Mouse (Mus musculus) myocyte (in vitro differentiated cells): ENCODE results near the gene Fars2.

Experiments used
- CEBPB ChIP-seq: IDR thresholded peaks from 2 replicates; pipeline ENCODE4 v1.6.1; 2011; ENCODE audit warnings: mild to moderate bottlenecking, moderate library complexity; ENCODE audit not compliant: poor library complexity, insufficient read depth, severe bottlenecking
- E2F4 ChIP-seq: IDR thresholded peaks from one replicate; pipeline ENCODE4 v1.6.1; 2011; ENCODE audit warnings: mild to moderate bottlenecking, control low read depth, moderate library complexity; ENCODE audit not compliant: insufficient read depth
- MAX ChIP-seq: IDR thresholded peaks from one replicate; pipeline ENCODE4 v1.6.1; 2011; ENCODE audit warnings: low read depth, mild to moderate bottlenecking, control low read depth
- MYOD1 ChIP-seq, 3 experiments: IDR thresholded peaks; one replicate each; pipeline ENCODE4 v1.6.1; 2011; ENCODE audit warnings: control low read depth in 2 of 3, low read depth in 2 of 3, mild to moderate bottlenecking in 2 of 3, moderate library complexity in 1 of 3; ENCODE audit not compliant: insufficient read length in 2 of 3, control insufficient read depth in 1 of 3
- MYOG ChIP-seq, 3 experiments: IDR thresholded peaks; one replicate each; pipeline ENCODE4 v1.6.1; 2011; ENCODE audit warnings: control low read depth in 2 of 3, low read depth in 2 of 3, mild to moderate bottlenecking in 2 of 3; ENCODE audit not compliant: insufficient read length in 2 of 3, control insufficient read depth in 1 of 3, insufficient read depth in 1 of 3
- POLR2A ChIP-seq: IDR thresholded peaks from one replicate; pipeline ENCODE4 v1.6.1; 2011; ENCODE audit warnings: low read depth, mild to moderate bottlenecking, control low read depth, moderate library complexity; ENCODE audit not compliant: insufficient read length
- POLR2AphosphoS2 ChIP-seq: IDR thresholded peaks from one replicate; pipeline ENCODE4 v1.6.1; 2011; ENCODE audit warnings: low read depth, control low read depth; ENCODE audit not compliant: insufficient read length
- REST ChIP-seq: IDR thresholded peaks from one replicate; pipeline ENCODE4 v1.6.1; 2011; ENCODE audit warnings: mild to moderate bottlenecking, control low read depth, moderate library complexity; ENCODE audit not compliant: insufficient read depth, insufficient read length
- SRF ChIP-seq: IDR thresholded peaks from one replicate; pipeline ENCODE4 v1.6.1; 2011; ENCODE audit warnings: low read depth; ENCODE audit not compliant: control insufficient read depth, insufficient read length
- TCF12 ChIP-seq: IDR thresholded peaks from one replicate; pipeline ENCODE4 v1.6.1; 2011; ENCODE audit warnings: mild to moderate bottlenecking, control low read depth; ENCODE audit not compliant: poor library complexity, insufficient read depth, severe bottlenecking
- TCF3 ChIP-seq: IDR thresholded peaks from one replicate; pipeline ENCODE4 v1.6.1; 2011; ENCODE audit warnings: low read depth, control low read depth; ENCODE audit not compliant: insufficient read length
- USF1 ChIP-seq: IDR thresholded peaks from one replicate; pipeline ENCODE4 v1.6.1; 2011; ENCODE audit warnings: low read depth, mild to moderate bottlenecking, control low read depth, moderate library complexity

GRCm38 (mm10) chr13:36723726-36724300 lies 606.6 kb downstream of the Fars2 start:
- TF ChIP-seq TCF3 (no peak), MAX (no peak), POLR2A (no peak), CEBPB (no peak), POLR2AphosphoS2 (no peak), MYOD1 (IDR thresholded peaks at IDR 0.05; ENCODE audit: control insufficient read depth in 1 of 3, insufficient read length in 2 of 3, low read depth in 2 of 3) (no peak), REST (no peak), MYOG (IDR thresholded peaks at IDR 0.05; ENCODE audit: control insufficient read depth in 1 of 3, insufficient read depth in 1 of 3, insufficient read length in 2 of 3, low read depth in 2 of 3) (no peak), TCF12 (no peak), E2F4 (no peak), SRF (no peak), USF1 (no peak)
